Mouse (Mus musculus): ENCODE measurements at regions not wholly inside any gene's neighbourhood (a gene's known extent, or its start where the extent isn't known, plus 50 kb on each side); places are given as distances from the start of the nearest gene placed in this dataset.

DNA sequence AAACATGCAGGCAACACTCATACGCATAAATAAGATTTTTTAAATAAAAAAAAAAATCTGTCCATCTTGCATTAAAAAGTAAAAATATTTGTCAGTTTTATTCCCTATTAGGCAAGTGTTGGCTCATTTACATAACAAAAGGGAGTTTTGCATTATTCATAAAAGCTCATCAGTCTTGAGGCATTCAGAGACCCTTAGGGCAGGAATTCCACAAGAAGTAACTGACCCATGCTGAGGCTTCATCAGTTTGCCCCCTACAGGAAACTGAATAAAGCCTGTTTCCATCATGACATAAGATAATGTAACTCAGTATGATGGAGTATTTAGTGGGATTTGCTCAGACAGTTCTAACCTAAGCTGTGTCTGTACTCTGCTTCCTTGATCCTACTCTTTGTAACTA lies 81.2 kb upstream of the Mms22l start:
- H3K27me3 ChIP-seq (ENCODE audit: insufficient read depth, low read length): no peaks in the 10 kb centered on the region
- DNase-seq (ENCODE audit: low spot score) (no peak), ATAC-seq (ENCODE audit: low FRiP score) (no peak)
- H3K27ac ChIP-seq (ENCODE audit: low read depth, low read length): no peak overlapping the region
- no peak overlapping the region for H3K9ac ChIP-seq (replicated peaks; ENCODE audit: low read length, poor library complexity, severe bottlenecking)
- no peak for TF ChIP-seq CTCF (IDR thresholded peaks at IDR 0.05)
- WGBS: 78% methylated on average over 1 of the region's 1 CpGs
- no peaks in the 10 kb centered on the region for H3K36me3 ChIP-seq (ENCODE audit: insufficient read depth, low read length)
- no peaks in the 10 kb centered on the region for H3K4me1 ChIP-seq (ENCODE audit: insufficient read depth, low read length)
- no peak overlapping the region for H3K4me2 ChIP-seq (ENCODE audit: low read depth, low read length, poor library complexity, severe bottlenecking)
- no peaks in the 10 kb centered on the region for H3K9me3 ChIP-seq (ENCODE audit: low read length)
- no peak overlapping the region for H3K4me3 ChIP-seq (ENCODE audit: low read depth, low read length)

GRCm38 (mm10) chr4:24429092-24429928 lies 66.9 kb upstream of the Mms22l start:
- ATAC-seq (ENCODE audit: low FRiP score): no peak
- Histone ChIP-seq H3K36me3 (ENCODE audit: insufficient read depth, low read length) (no peaks in the 10 kb centered on the region), H3K4me1 (ENCODE audit: insufficient read depth, low read length) (no peaks in the 10 kb centered on the region), H3K9ac (replicated peaks; ENCODE audit: low read length, poor library complexity, severe bottlenecking) (no peak overlapping the region), H3K4me3 (ENCODE audit: low read depth, low read length) (peak overlapping the region; percentile 37), H3K27ac (ENCODE audit: low read depth, low read length) (no peak overlapping the region), H3K27me3 (ENCODE audit: insufficient read depth, low read length) (no peaks in the 10 kb centered on the region), H3K9me3 (ENCODE audit: low read length) (no peaks in the 10 kb centered on the region), H3K4me2 (ENCODE audit: low read depth, low read length, poor library complexity, severe bottlenecking) (peak overlapping the region; percentile 46)
- TF ChIP-seq CTCF (IDR thresholded peaks at IDR 0.05): no peak
- 15% methylated on average over 8 of the region's 8 CpGs for WGBS
- DNase-seq (ENCODE audit: low spot score): peak; percentile 12

GRCm38 (mm10) chr4:24429929-24430752 lies 66.1 kb upstream of the Mms22l start:
- DNase-seq (ENCODE audit: low spot score) (no peak), ATAC-seq (ENCODE audit: low FRiP score) (0 out of 2 replicates have a peak, but pooled peaks have one; percentile 16)
- H3K27me3 ChIP-seq (ENCODE audit: insufficient read depth, low read length): no peaks in the 10 kb centered on the region
- H3K36me3 ChIP-seq (ENCODE audit: insufficient read depth, low read length): no peaks in the 10 kb centered on the region
- no peaks in the 10 kb centered on the region for H3K4me1 ChIP-seq (ENCODE audit: insufficient read depth, low read length)
- H3K4me2 ChIP-seq (ENCODE audit: low read depth, low read length, poor library complexity, severe bottlenecking): peak overlapping the region; percentile 41
- H3K4me3 ChIP-seq (ENCODE audit: low read depth, low read length): peak overlapping the region; percentile 37
- TF ChIP-seq CTCF (IDR thresholded peaks at IDR 0.05): no peak
- peak overlapping the region; percentile 44; the same call in 1 of the 2 replicates for H3K9ac ChIP-seq (replicated peaks; ENCODE audit: low read length, poor library complexity, severe bottlenecking)
- 28% methylated on average over 8 of the region's 8 CpGs for WGBS
- no peaks in the 10 kb centered on the region for H3K9me3 ChIP-seq (ENCODE audit: low read length)
- no peak overlapping the region for H3K27ac ChIP-seq (ENCODE audit: low read depth, low read length)

DNA sequence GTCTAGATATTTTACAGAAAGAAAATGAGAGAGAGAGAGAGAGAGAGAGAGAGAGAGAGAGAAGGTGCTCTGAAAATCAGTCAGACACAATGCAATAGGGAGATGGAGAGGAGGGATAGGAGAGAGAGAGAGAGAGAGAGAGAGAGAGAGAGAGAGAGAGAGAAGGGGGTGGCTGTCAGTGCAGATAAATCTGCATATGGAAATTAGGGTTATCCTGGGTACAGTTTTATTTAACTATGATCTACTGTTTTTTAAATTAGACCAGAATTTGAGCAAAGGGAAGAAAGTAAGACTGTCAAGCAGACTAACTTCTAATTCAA lies 65.5 kb upstream of the Mms22l start:
- no peak overlapping the region for H3K9ac ChIP-seq (replicated peaks; ENCODE audit: low read length, poor library complexity, severe bottlenecking)
- H3K4me1 ChIP-seq (ENCODE audit: insufficient read depth, low read length): no peaks in the 10 kb centered on the region
- DNase-seq (ENCODE audit: low spot score) (no peak), ATAC-seq (ENCODE audit: low FRiP score) (0 out of 2 replicates have a peak, but pooled peaks have one; percentile 38)
- no peak overlapping the region for H3K27ac ChIP-seq (ENCODE audit: low read depth, low read length)
- H3K4me2 ChIP-seq (ENCODE audit: low read depth, low read length, poor library complexity, severe bottlenecking): peak overlapping the region; percentile 41
- no peak for TF ChIP-seq CTCF (IDR thresholded peaks at IDR 0.05)
- no peaks in the 10 kb centered on the region for H3K27me3 ChIP-seq (ENCODE audit: insufficient read depth, low read length)
- H3K36me3 ChIP-seq (ENCODE audit: insufficient read depth, low read length): no peaks in the 10 kb centered on the region
- H3K9me3 ChIP-seq (ENCODE audit: low read length): no peaks in the 10 kb centered on the region
- peak overlapping the region; percentile 37 for H3K4me3 ChIP-seq (ENCODE audit: low read depth, low read length)

- ATAC-seq (ENCODE audit: low FRiP score) (no peak), DNase-seq (ENCODE audit: low spot score) (no peak)
- no peak for TF ChIP-seq CTCF (IDR thresholded peaks at IDR 0.05)
- Histone ChIP-seq H3K4me2 (ENCODE audit: low read depth, low read length, poor library complexity, severe bottlenecking) (no peak overlapping the region), H3K36me3 (ENCODE audit: insufficient read depth, low read length) (no peaks in the 10 kb centered on the region), H3K9me3 (ENCODE audit: low read length) (no peaks in the 10 kb centered on the region), H3K4me1 (ENCODE audit: insufficient read depth, low read length) (no peaks in the 10 kb centered on the region), H3K27ac (ENCODE audit: low read depth, low read length) (no peak overlapping the region), H3K4me3 (ENCODE audit: low read depth, low read length) (no peak overlapping the region), H3K27me3 (ENCODE audit: insufficient read depth, low read length) (no peaks in the 10 kb centered on the region), H3K9ac (replicated peaks; ENCODE audit: low read length, poor library complexity, severe bottlenecking) (no peak overlapping the region)
- 94% methylated on average over 4 of the region's 4 CpGs for WGBS
These were observed 59.0 kb upstream of the Mms22l start for GRCm38 (mm10) chr4:24437258-24437657.
